Mouse (Mus musculus): ENCODE measurements around the gene Grin2b. TPM values are rescaled to one million over a fixed set of nuclear protein-coding genes. Genes with fewer than 3 reads are reported as not detected.

Gene Grin2b
- polyA plus RNA-seq, 1 experiment from 2014 or later = 0.97 TPM

DNA sequence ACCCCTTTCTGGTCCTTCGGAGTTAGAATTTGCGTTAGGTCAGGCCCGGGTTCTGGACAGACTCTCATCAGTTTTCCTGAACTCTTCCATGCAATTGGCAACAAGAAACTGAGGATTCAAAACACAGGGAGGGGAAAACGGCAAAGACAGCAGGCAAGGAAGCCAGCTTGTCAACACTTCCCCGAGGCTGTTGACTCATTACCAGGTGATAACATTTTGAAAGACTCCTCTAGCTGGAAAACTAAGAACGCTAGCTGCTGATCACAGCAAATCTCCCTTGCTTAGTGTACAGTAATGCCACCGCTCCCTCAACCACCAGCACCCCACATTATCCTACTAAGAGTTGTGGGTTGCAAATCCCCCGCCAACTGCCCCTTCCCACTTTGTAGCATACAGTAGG is 266.2 kb downstream of the Grin2b start:
- no peak overlapping the region for H3K4me3 ChIP-seq (replicated peaks)
- no peaks in the 10 kb centered on the region for H3K36me3 ChIP-seq
- H3K4me2 ChIP-seq = no peak overlapping the region
- H3K27me3 ChIP-seq = peaks cover 6% of the 10 kb centered on the region; the same call in 1 of the 2 replicates
- WGBS = 63% methylated on average over 8 of the region's 8 CpGs
- no peaks in the 10 kb centered on the region for H3K9me3 ChIP-seq
- ATAC-seq (ENCODE audit: insufficient number of reproducible peaks, insufficient read depth, low FRiP score, low TSS enrichment, low read depth) = peak; percentile 18; the same call in 1 of the 2 replicates
- no peak overlapping the region for H3K9ac ChIP-seq (replicated peaks)
- H3K27ac ChIP-seq = no peak overlapping the region
- H3K4me1 ChIP-seq (replicated peaks) = no peaks in the 10 kb centered on the region

DNA sequence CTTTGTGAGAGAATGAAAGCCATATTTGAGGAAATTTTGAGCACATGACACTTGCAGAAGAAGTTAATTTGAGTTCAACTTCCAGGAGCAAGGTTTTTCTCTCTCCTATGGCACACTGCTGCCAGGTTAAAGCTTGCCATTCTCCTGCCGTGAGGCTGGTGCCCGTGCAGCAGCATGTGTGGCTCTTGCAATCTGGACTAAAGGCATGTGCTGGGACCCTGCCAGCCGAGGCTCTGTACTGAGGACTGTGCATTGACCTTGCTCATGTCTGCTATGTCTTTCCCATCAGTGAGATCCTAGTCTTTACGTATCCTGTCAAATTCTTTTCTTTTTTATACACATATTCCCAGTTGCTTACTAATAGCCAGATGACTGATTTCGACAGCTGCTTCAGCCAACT is 268.9 kb downstream of the Grin2b start:
- no peak overlapping the region for H3K4me3 ChIP-seq (replicated peaks)
- H3K9ac ChIP-seq (replicated peaks) = no peak overlapping the region
- no peaks in the 10 kb centered on the region for H3K9me3 ChIP-seq
- H3K27ac ChIP-seq = no peak overlapping the region
- H3K27me3 ChIP-seq = peaks cover 6% of the 10 kb centered on the region; the same call in 1 of the 2 replicates
- H3K4me1 ChIP-seq (replicated peaks) = no peaks in the 10 kb centered on the region
- no peaks in the 10 kb centered on the region for H3K36me3 ChIP-seq
- no peak overlapping the region for H3K4me2 ChIP-seq
- WGBS = 83% methylated on average over 5 of the region's 5 CpGs
- ATAC-seq (ENCODE audit: insufficient number of reproducible peaks, insufficient read depth, low FRiP score, low TSS enrichment, low read depth) = no peak

DNA sequence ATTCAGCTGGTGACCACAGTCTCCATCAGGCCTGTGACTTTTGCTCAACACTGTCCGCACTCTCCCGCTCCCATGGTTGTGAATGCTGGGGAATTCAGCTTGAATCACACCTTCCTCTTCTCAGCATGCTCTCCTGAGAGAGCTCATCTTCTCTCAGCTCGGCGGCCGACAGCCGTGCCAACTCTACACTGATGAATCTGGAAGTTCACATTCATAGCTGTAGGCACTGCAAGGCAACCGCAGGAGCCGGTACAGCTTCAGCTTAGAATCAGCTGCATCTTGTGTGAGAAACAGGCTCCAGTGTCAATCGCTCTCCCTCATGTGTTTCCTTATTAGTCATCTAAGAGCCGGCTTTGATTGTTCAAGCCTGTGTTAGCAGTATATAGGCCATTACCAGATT is 272.9 kb downstream of the Grin2b start:
- H3K27ac ChIP-seq = no peak overlapping the region
- no peak overlapping the region for H3K4me3 ChIP-seq (replicated peaks)
- 93% methylated on average over 10 of the region's 10 CpGs for WGBS
- H3K4me2 ChIP-seq = no peak overlapping the region
- no peak overlapping the region for H3K9ac ChIP-seq (replicated peaks)
- no peaks in the 10 kb centered on the region for H3K4me1 ChIP-seq (replicated peaks)
- no peak for ATAC-seq (ENCODE audit: insufficient number of reproducible peaks, insufficient read depth, low FRiP score, low TSS enrichment, low read depth)
- no peaks in the 10 kb centered on the region for H3K36me3 ChIP-seq
- H3K27me3 ChIP-seq = no peaks in the 10 kb centered on the region
- H3K9me3 ChIP-seq = no peaks in the 10 kb centered on the region

- H3K27ac ChIP-seq = no peak overlapping the region
- no peaks in the 10 kb centered on the region for H3K27me3 ChIP-seq
- H3K4me2 ChIP-seq = no peak overlapping the region
- no peaks in the 10 kb centered on the region for H3K9me3 ChIP-seq
- WGBS = 88% methylated on average over 10 of the region's 10 CpGs
- H3K36me3 ChIP-seq = no peaks in the 10 kb centered on the region
- no peak overlapping the region for H3K4me3 ChIP-seq (replicated peaks)
- no peak overlapping the region for H3K9ac ChIP-seq (replicated peaks)
- no peak for ATAC-seq (ENCODE audit: insufficient number of reproducible peaks, insufficient read depth, low FRiP score, low TSS enrichment, low read depth)
- no peaks in the 10 kb centered on the region for H3K4me1 ChIP-seq (replicated peaks)
Measured at GRCm38 (mm10) chr6:135899225-135899624, 274.1 kb downstream of the Grin2b start.

GRCm38 (mm10) chr6:135894793-135895228 is 278.5 kb downstream of the Grin2b start:
- H3K9ac ChIP-seq (replicated peaks) = no peak overlapping the region
- H3K4me3 ChIP-seq (replicated peaks) = no peak overlapping the region
- 58% methylated on average over 1 of the region's 1 CpGs for WGBS
- H3K27ac ChIP-seq = no peak overlapping the region
- no peaks in the 10 kb centered on the region for H3K36me3 ChIP-seq
- H3K27me3 ChIP-seq = no peaks in the 10 kb centered on the region
- H3K9me3 ChIP-seq = no peaks in the 10 kb centered on the region
- H3K4me1 ChIP-seq (replicated peaks) = no peaks in the 10 kb centered on the region
- no peak overlapping the region for H3K4me2 ChIP-seq
- no peak for ATAC-seq (ENCODE audit: insufficient number of reproducible peaks, insufficient read depth, low FRiP score, low TSS enrichment, low read depth)

- no peaks in the 10 kb centered on the region for H3K36me3 ChIP-seq
- no peak overlapping the region for H3K27ac ChIP-seq
- H3K4me3 ChIP-seq (replicated peaks) = no peak overlapping the region
- no peaks in the 10 kb centered on the region for H3K27me3 ChIP-seq
- H3K9ac ChIP-seq (replicated peaks) = no peak overlapping the region
- no peak for ATAC-seq (ENCODE audit: insufficient number of reproducible peaks, insufficient read depth, low FRiP score, low TSS enrichment, low read depth)
- no peak overlapping the region for H3K4me2 ChIP-seq
- 19% methylated on average over 5 of the region's 5 CpGs for WGBS
- no peaks in the 10 kb centered on the region for H3K4me1 ChIP-seq (replicated peaks)
- no peaks in the 10 kb centered on the region for H3K9me3 ChIP-seq
Measured at GRCm38 (mm10) chr6:135882611-135883010, 290.7 kb downstream of the Grin2b start.

DNA sequence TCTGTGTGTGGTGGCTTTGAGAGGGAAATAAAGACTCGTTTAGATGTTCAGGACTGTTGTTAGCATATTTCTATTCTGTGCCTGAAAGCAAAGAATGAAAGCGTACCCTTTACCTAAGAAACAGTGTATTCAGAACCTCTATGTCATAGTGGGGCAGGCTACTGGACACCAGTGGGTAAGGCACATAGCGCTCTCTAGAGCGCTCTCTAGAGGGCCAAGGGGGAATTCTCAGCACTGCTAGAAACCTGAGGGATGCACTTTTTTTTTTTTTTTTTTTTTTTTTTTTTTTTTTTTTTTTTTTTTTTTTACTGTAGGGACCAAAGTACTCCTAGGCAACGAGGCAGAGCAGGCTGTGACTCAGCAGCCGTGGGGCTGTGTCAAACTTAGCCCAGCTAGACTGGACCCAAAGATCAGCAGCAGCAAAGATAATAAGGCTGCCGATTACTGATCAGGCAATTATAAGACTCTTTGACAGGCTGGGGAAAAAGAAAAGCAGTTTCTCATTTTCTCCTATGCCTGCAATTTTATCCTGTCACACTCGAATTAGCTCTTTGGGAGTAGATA is 297.1 kb downstream of the Grin2b start:
- 64% methylated on average over 8 of the region's 8 CpGs for WGBS
- Histone ChIP-seq H3K4me3 (replicated peaks) (no peak overlapping the region), H3K27ac (no peak overlapping the region), H3K36me3 (no peaks in the 10 kb centered on the region), H3K4me2 (no peak overlapping the region), H3K4me1 (replicated peaks) (no peaks in the 10 kb centered on the region), H3K27me3 (no peaks in the 10 kb centered on the region), H3K9ac (replicated peaks) (no peak overlapping the region), H3K9me3 (no peaks in the 10 kb centered on the region)
- ATAC-seq (ENCODE audit: insufficient number of reproducible peaks, insufficient read depth, low FRiP score, low TSS enrichment, low read depth) = no peak

- Histone ChIP-seq H3K9ac (replicated peaks) (no peak overlapping the region), H3K4me1 (replicated peaks) (no peaks in the 10 kb centered on the region)
- no peak for ATAC-seq (ENCODE audit: insufficient number of reproducible peaks, insufficient read depth, low FRiP score, low TSS enrichment, low read depth)
Measured at GRCm38 (mm10) chr6:135874626-135875025, 298.7 kb downstream of the Grin2b start.

GRCm38 (mm10) chr6:135865832-135866231 is 307.5 kb downstream of the Grin2b start:
- Histone ChIP-seq H3K9me3 (no peaks in the 10 kb centered on the region), H3K27me3 (no peaks in the 10 kb centered on the region), H3K4me3 (replicated peaks) (no peak overlapping the region), H3K27ac (no peak overlapping the region), H3K4me2 (no peak overlapping the region), H3K4me1 (replicated peaks) (no peaks in the 10 kb centered on the region), H3K36me3 (no peaks in the 10 kb centered on the region), H3K9ac (replicated peaks) (no peak overlapping the region)
- 82% methylated on average over 7 of the region's 7 CpGs for WGBS
- no peak for ATAC-seq (ENCODE audit: insufficient number of reproducible peaks, insufficient read depth, low FRiP score, low TSS enrichment, low read depth)

More at GRCm38 (mm10) chr6:135874626-135875025, 298.7 kb downstream of the Grin2b start:
- H3K4me3 ChIP-seq (replicated peaks) = no peak overlapping the region
- H3K27me3 ChIP-seq = no peaks in the 10 kb centered on the region
- H3K36me3 ChIP-seq = no peaks in the 10 kb centered on the region
- no peaks in the 10 kb centered on the region for H3K9me3 ChIP-seq
- no peak overlapping the region for H3K27ac ChIP-seq
- no peak overlapping the region for H3K4me2 ChIP-seq

DNA sequence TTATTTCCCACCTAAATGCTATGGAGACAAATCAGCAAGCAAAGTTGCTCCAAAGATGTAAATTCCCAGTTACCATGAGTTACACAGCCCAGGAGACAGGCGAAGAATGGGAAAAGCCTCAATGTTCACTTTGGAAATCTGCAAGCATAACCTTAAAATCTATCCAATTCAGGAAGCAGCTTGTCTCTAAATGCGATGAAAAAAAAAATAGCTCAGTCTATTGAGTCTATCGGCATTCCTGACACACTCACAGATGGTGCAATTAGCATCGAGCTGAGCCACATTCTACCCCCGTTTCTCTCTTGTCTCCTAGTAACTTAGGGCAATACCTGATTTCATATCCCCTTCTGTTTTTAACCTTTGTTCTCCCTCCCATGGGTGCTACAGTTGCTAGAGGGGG is 309.3 kb downstream of the Grin2b start:
- Histone ChIP-seq H3K4me1 (replicated peaks) (no peaks in the 10 kb centered on the region), H3K9ac (replicated peaks) (no peak overlapping the region), H3K27ac (no peak overlapping the region), H3K9me3 (no peaks in the 10 kb centered on the region), H3K4me3 (replicated peaks) (no peak overlapping the region), H3K4me2 (no peak overlapping the region), H3K27me3 (0 out of 2 replicates have a peak, but pooled peaks cover 3% of the 10 kb centered on the region), H3K36me3 (no peaks in the 10 kb centered on the region)
- WGBS = 82% methylated on average over 5 of the region's 5 CpGs
- no peak for ATAC-seq (ENCODE audit: insufficient number of reproducible peaks, insufficient read depth, low FRiP score, low TSS enrichment, low read depth)

GRCm38 (mm10) chr6:135859502-135859901 is 313.8 kb downstream of the Grin2b start:
- H3K9me3 ChIP-seq = no peaks in the 10 kb centered on the region
- H3K27ac ChIP-seq = no peak overlapping the region
- H3K9ac ChIP-seq (replicated peaks) = no peak overlapping the region
- H3K4me2 ChIP-seq = no peak overlapping the region
- WGBS = 61% methylated on average over 8 of the region's 8 CpGs
- H3K27me3 ChIP-seq = 0 out of 2 replicates have a peak, but pooled peaks cover 3% of the 10 kb centered on the region
- H3K36me3 ChIP-seq = no peaks in the 10 kb centered on the region
- H3K4me1 ChIP-seq (replicated peaks) = peaks cover 3% of the 10 kb centered on the region
- ATAC-seq (ENCODE audit: insufficient number of reproducible peaks, insufficient read depth, low FRiP score, low TSS enrichment, low read depth) = no peak
- H3K4me3 ChIP-seq (replicated peaks) = no peak overlapping the region

DNA sequence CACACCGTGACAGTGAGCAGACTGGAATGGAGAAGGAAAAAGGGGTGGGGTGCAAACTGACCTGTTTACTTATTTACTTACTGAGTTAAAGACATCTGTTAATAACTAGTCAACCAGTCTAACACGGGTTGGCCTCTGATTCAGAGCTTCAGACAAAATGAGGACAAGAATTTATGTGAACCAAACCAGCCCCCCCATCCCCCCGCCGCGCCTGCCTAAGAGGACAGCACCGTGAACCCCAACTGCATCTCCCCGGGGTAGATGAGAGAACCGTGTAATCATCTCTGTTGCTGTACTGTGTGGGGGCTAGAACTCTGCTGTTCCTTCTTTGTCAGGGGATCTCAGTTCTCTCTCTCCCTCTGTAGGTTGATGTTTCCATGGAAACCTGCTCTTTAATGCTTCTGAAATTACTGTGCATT is 319.1 kb downstream of the Grin2b start:
- H3K4me1 ChIP-seq (replicated peaks) = peaks cover 10% of the 10 kb centered on the region
- no peaks in the 10 kb centered on the region for H3K27me3 ChIP-seq
- H3K36me3 ChIP-seq = no peaks in the 10 kb centered on the region
- ATAC-seq (ENCODE audit: insufficient number of reproducible peaks, insufficient read depth, low FRiP score, low TSS enrichment, low read depth) = no peak
- 61% methylated on average over 8 of the region's 8 CpGs for WGBS
- H3K4me2 ChIP-seq = no peak overlapping the region
- no peak overlapping the region for H3K27ac ChIP-seq
- H3K4me3 ChIP-seq (replicated peaks) = no peak overlapping the region
- H3K9me3 ChIP-seq = no peaks in the 10 kb centered on the region
- H3K9ac ChIP-seq (replicated peaks) = no peak overlapping the region
